Mouse (Mus musculus) embryonic fibroblast, embryonic 13.5 days (primary cell): Measurements from ENCODE around the gene Tsen2.
A peak's percentile ranks its signal among the peaks of the same experiment; 100 is the strongest.

Experiments
- CTCF ChIP-seq: IDR thresholded peaks from 2 replicates; pipeline ENCODE4 v1.5.1; 2011; ENCODE audit warnings: mild to moderate bottlenecking, control low read depth, low read length, moderate library complexity, borderline replicate concordance; ENCODE audit not compliant: insufficient read depth
- POLR2A ChIP-seq: IDR thresholded peaks from 2 replicates; pipeline ENCODE4 v1.6.1; 2011; ENCODE audit warnings: low read depth, mild to moderate bottlenecking, control low read depth, low read length, moderate library complexity

- TF ChIP-seq CTCF (peak; percentile 11; the same call in 1 of the 2 replicates), POLR2A (no peak)
Measured at GRCm38 (mm10) chr6:115555485-115555884, 11.0 kb downstream of the Tsen2 start.
